Mouse (Mus musculus) heart, adult 9 months (tissue): Measurements from ENCODE around the gene Cyp27b1.
"Not testable (repeated sequence)": the region's sequence is repeated elsewhere in the genome, so short reads cannot be mapped to it uniquely, and the experiment has no call there.

Experiments
- DNase-seq, 2 experiments: peaks; one replicate each; pipeline ENCODE4 v3.0.0; 2022; ENCODE audit warnings: low spot score in 2 of 2

The Cyp27b1 gene

GRCm38 (mm10) chr10:127049395-127050118 is 1.5 kb downstream of the Cyp27b1 start:
- no peak for DNase-seq

- DNase-seq = no peak
Measured at GRCm38 (mm10) chr10:127050119-127050474, 2.0 kb downstream of the Cyp27b1 start.

- DNase-seq = no peak
Measured at GRCm38 (mm10) chr10:127054646-127055045, 6.6 kb downstream of the Cyp27b1 start.

GRCm38 (mm10) chr10:127055406-127055805 is 7.4 kb downstream of the Cyp27b1 start:
- DNase-seq = no peak

GRCm38 (mm10) chr10:127056490-127056889 is 8.4 kb downstream of the Cyp27b1 start:
- DNase-seq = no peak

GRCm38 (mm10) chr10:127058161-127058560 is 10.1 kb downstream of the Cyp27b1 start:
- peak; percentile 63 to 64 for DNase-seq

- DNase-seq = no peak
Measured at GRCm38 (mm10) chr10:127058708-127059107, 10.7 kb downstream of the Cyp27b1 start.

GRCm38 (mm10) chr10:127059174-127059967 is 11.3 kb downstream of the Cyp27b1 start:
- DNase-seq = no peak

GRCm38 (mm10) chr10:127059968-127060916 is 12.2 kb downstream of the Cyp27b1 start, which contains the start of gene March9:
TSS of gene March9 (minus strand) at chr10:127060184.
- DNase-seq = no peak

- DNase-seq = no peak
Measured at GRCm38 (mm10) chr10:127061085-127061484, 13.0 kb downstream of the Cyp27b1 start.

- DNase-seq = no peak
Measured at GRCm38 (mm10) chr10:127061513-127061912, 13.5 kb downstream of the Cyp27b1 start.

GRCm38 (mm10) chr10:127062101-127062500 is 14.1 kb downstream of the Cyp27b1 start:
- DNase-seq = not testable (repeated sequence)

- DNase-seq = no peak
Measured at GRCm38 (mm10) chr10:127062503-127062902, 14.5 kb downstream of the Cyp27b1 start.

GRCm38 (mm10) chr10:127063239-127063872 is 15.3 kb downstream of the Cyp27b1 start, which contains the start of gene Cdk4:
TSS of gene Cdk4 (plus strand) at chr10:127063534.
- peak; percentile 98 to 99 for DNase-seq

GRCm38 (mm10) chr10:127063913-127064870 is 16.1 kb downstream of the Cyp27b1 start:
- DNase-seq = no peak

GRCm38 (mm10) chr10:127065981-127066380 is 17.9 kb downstream of the Cyp27b1 start:
- no peak for DNase-seq

GRCm38 (mm10) chr10:127066519-127067018 is 18.5 kb downstream of the Cyp27b1 start:
- no peak for DNase-seq

- no peak for DNase-seq
Measured at GRCm38 (mm10) chr10:127068360-127069038, 20.4 kb downstream of the Cyp27b1 start.
